Mouse (Mus musculus) liver, embryonic 13.5 days (tissue): Measurements from ENCODE around the gene Gpx4. TPM values are rescaled to one million over a fixed set of nuclear protein-coding genes. Genes with fewer than 3 reads are reported as not detected.
"Not testable (repeated sequence)": the region's sequence is repeated elsewhere in the genome, so short reads cannot be mapped to it uniquely, and the experiment has no call there.

ENCODE experiments used
- ATAC-seq: fragments of 200-750 bp; cut with Nextera tagmentation; 2 replicates; pipeline ENCODE4 v1.8.0; 2017; ENCODE audit warnings: low read depth, mild to moderate bottlenecking, moderate number of reproducible peaks, moderate library complexity
- DNase-seq: peaks from one replicate; pipeline ENCODE4 v3.0.0; 2022
- H3K27ac ChIP-seq: fragments of 300-500 bp; sonication (generic); 2 replicates; pipeline ENCODE4 v1.5.1; 2015; ENCODE audit warnings: moderate library complexity, mild to moderate bottlenecking, inconsistent platforms
- H3K27me3 ChIP-seq: fragments of 300-500 bp; sonication (generic); 2 replicates; pipeline ENCODE4 v1.6.1; 2015; ENCODE audit warnings: mild to moderate bottlenecking, inconsistent platforms
- H3K36me3 ChIP-seq: fragments of 300-500 bp; sonication (generic); 2 replicates; pipeline ENCODE4 v1.6.1; 2015; ENCODE audit warnings: mild to moderate bottlenecking, inconsistent platforms
- H3K4me1 ChIP-seq: fragments of 300-500 bp; sonication (generic); replicated peaks from 2 replicates; pipeline ENCODE4 v1.6.1; 2015; ENCODE audit warnings: inconsistent platforms
- H3K4me2 ChIP-seq: fragments of 300-500 bp; sonication (generic); 2 replicates; pipeline ENCODE4 v1.6.1; 2015; ENCODE audit warnings: inconsistent platforms, mild to moderate bottlenecking, moderate library complexity
- H3K4me3 ChIP-seq: fragments of 300-500 bp; sonication (generic); replicated peaks from 2 replicates; pipeline ENCODE4 v1.5.1; 2015; ENCODE audit warnings: mild to moderate bottlenecking, inconsistent platforms
- H3K9ac ChIP-seq: fragments of 300-500 bp; sonication (generic); 2 replicates; pipeline ENCODE4 v1.6.1; 2015; ENCODE audit warnings: mild to moderate bottlenecking, inconsistent platforms
- H3K9me3 ChIP-seq: fragments of 300-500 bp; sonication (generic); replicated peaks from 2 replicates; pipeline ENCODE4 v1.6.1; 2016; ENCODE audit warnings: inconsistent platforms
- WGBS: fragments of 180-500 bp; shearing (Covaris S2); methylation state at CpG from one replicate; pipeline ENCODE4 v1.1.7; 2015; ENCODE audit not compliant: insufficient replicate concordance; 5-methylcytosine and 5-hydroxymethylcytosine counted together
- polyA plus RNA-seq: library from polyadenylated mRNA; unstranded; fragments of >200 nt; fragmentation: Nextera tagmentation; extraction: Ambion mirVana; gene quantifications from 2 replicates; pipeline ENCODE4 v1.2.1, GENCODE M21; 2015

Gene Gpx4
- polyA plus RNA-seq, 1 experiment from 2014 or later, result 677 TPM

- ATAC-seq (no peak), DNase-seq (no peak)
- 0 out of 2 replicates have a peak overlapping the region, but pooled peaks have one; percentile 74 for H3K27ac ChIP-seq
- peaks cover 61% of the 10 kb centered on the region for H3K4me1 ChIP-seq
- WGBS, result 84% methylated on average over 8 of the region's 8 CpGs
- H3K9ac ChIP-seq, result no peak overlapping the region
- no peak overlapping the region for H3K4me3 ChIP-seq
- H3K9me3 ChIP-seq, result no peaks in the 10 kb centered on the region
- no peak overlapping the region for H3K4me2 ChIP-seq
- H3K27me3 ChIP-seq, result no peaks in the 10 kb centered on the region
- peaks cover 56% of the 10 kb centered on the region for H3K36me3 ChIP-seq
Observed at GRCm38 (mm10) chr10:80035148-80035547, 11.8 kb upstream of the Gpx4 start.

DNA sequence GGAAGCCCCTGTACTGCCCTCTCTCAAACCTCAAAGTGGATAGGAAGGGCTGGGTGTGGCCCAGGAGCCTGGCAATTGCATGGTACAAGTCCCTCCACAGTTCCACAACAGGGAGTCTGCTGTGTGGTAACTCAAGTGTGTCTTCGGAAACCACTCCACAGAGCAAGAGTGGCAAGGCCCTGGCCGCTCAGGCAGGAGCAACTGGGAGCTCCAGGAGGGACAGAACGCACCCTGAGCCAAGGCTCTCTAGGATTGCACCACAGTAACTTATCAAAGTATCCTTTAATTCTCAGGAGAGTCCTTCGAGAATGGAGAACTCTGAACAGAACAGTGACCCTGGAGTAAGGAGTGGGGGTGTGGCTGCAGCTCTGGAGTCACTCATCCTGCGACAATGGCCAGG, 11.3 kb upstream of the Gpx4 start:
- peaks cover 51% of the 10 kb centered on the region for H3K36me3 ChIP-seq
- WGBS, result 89% methylated on average over 5 of the region's 5 CpGs
- ATAC-seq (no peak), DNase-seq (no peak)
- H3K4me3 ChIP-seq, result no peak overlapping the region
- no peaks in the 10 kb centered on the region for H3K9me3 ChIP-seq
- no peaks in the 10 kb centered on the region for H3K27me3 ChIP-seq
- no peak overlapping the region for H3K4me2 ChIP-seq
- no peak overlapping the region; the same call in 1 of the 2 replicates for H3K27ac ChIP-seq
- H3K9ac ChIP-seq, result no peak overlapping the region; the same call in 1 of the 2 replicates
- peaks cover 63% of the 10 kb centered on the region for H3K4me1 ChIP-seq

GRCm38 (mm10) chr10:80036832-80037231, 10.1 kb upstream of the Gpx4 start:
- ATAC-seq (no peak), DNase-seq (no peak)
- Histone ChIP-seq H3K9me3 (no peaks in the 10 kb centered on the region), H3K4me3 (no peak overlapping the region), H3K9ac (no peak overlapping the region), H3K27me3 (no peaks in the 10 kb centered on the region), H3K36me3 (peaks cover 42% of the 10 kb centered on the region), H3K4me1 (peaks cover 60% of the 10 kb centered on the region), H3K27ac (no peak overlapping the region), H3K4me2 (no peak overlapping the region)
- WGBS, result 86% methylated on average over 13 of the region's 13 CpGs

- Histone ChIP-seq H3K27ac (peak within 1 kb of the TSS; percentile 81), H3K4me2 (peak within 1 kb of the TSS; percentile 93), H3K4me1 (peaks cover 39% of the 10 kb centered on the region), H3K9me3 (no peaks in the 10 kb centered on the region), H3K27me3 (no peaks in the 10 kb centered on the region), H3K36me3 (peaks cover 39% of the 10 kb centered on the region), H3K9ac (peak within 1 kb of the TSS; percentile 93), H3K4me3 (peak within 1 kb of the TSS; percentile 86)
- peak; percentile 97 for DNase-seq
- peak; percentile 95 for ATAC-seq
- under 1% methylated on average over 40 of the region's 40 CpGs for WGBS
Observed at GRCm38 (mm10) chr10:80039559-80039979, 7.4 kb upstream of the Gpx4 start, which contains the start of gene Polr2e. Gene Polr2e (minus strand): TSS chr10:80039795.

DNA sequence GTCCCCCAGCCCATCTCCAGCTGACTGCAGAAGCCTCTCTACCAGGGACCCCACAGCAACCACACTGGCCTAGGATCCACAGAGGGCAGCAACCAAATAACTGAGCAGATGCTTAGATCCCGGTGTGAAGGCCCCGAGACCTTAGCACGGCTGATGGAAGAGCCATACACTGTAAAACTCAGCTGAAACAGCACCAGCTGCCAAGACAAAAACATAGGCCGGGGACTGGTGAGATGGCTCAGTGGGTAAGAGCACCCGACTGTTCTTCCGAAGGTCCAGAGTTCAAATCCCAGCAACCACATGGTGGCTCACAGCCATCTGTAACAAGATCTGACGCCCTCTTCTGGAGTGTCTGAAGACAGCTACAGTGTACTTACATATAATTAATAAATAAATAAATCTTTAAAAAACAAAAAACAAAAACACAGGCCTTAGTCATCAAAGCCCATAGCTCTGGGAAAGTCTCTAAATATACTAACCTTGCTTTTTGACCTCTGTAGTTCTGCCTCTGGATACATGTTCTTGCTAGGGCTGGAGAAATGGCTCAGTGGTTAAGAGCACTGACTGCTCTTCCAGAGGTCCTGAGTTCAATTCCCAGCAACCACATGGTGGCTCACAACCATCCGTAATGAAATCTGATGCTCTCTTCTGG, 5.4 kb upstream of the Gpx4 start:
- H3K4me1 ChIP-seq, result peaks cover 38% of the 10 kb centered on the region
- not testable (repeated sequence) for H3K9me3 ChIP-seq, H3K27me3 ChIP-seq, H3K4me3 ChIP-seq, ATAC-seq, DNase-seq, H3K4me2 ChIP-seq
- H3K36me3 ChIP-seq, result peaks cover 20% of the 10 kb centered on the region
- WGBS, result 78% methylated on average over 8 of the region's 8 CpGs
- peak overlapping the region; percentile 22; the same call in 1 of the 2 replicates for H3K9ac ChIP-seq
- H3K27ac ChIP-seq, result peak overlapping the region; percentile 43; the same call in 1 of the 2 replicates

- DNase-seq (peak; percentile 39), ATAC-seq (no peak)
- Histone ChIP-seq H3K36me3 (no peaks in the 10 kb centered on the region), H3K4me2 (no peak overlapping the region), H3K27ac (peak overlapping the region; percentile 37; the same call in 1 of the 2 replicates), H3K4me3 (no peak overlapping the region), H3K9me3 (no peaks in the 10 kb centered on the region), H3K4me1 (peaks cover 47% of the 10 kb centered on the region), H3K27me3 (no peaks in the 10 kb centered on the region), H3K9ac (no peak overlapping the region)
- WGBS, result 78% methylated on average over 4 of the region's 4 CpGs
Observed at GRCm38 (mm10) chr10:80044087-80044486, 2.9 kb upstream of the Gpx4 start.

DNA sequence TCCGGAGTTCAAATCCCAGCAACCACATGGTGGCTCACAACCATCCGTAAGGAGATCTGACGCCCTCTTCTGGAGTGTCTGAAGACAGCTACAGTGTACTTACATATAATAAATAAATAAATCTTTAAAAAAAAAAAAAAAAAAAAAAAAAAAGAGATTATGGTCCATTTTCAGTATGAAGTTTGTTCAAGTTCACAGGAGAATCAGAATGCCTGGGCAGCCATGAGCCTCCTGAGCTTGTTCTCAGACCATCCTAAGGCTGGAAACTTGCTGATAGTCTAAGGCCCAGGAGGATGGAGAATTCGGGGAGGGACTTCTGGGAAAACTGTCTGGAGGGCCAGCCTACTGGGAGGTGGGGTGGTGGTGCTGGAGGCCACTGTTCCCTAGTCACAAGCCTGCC, 1.6 kb upstream of the Gpx4 start:
- not testable (repeated sequence) for H3K4me3 ChIP-seq, H3K9ac ChIP-seq, DNase-seq, H3K9me3 ChIP-seq, H3K27me3 ChIP-seq, H3K27ac ChIP-seq, ATAC-seq, H3K36me3 ChIP-seq, H3K4me2 ChIP-seq
- peaks cover 52% of the 10 kb centered on the region for H3K4me1 ChIP-seq
- WGBS, result 75% methylated on average over 4 of the region's 4 CpGs

GRCm38 (mm10) chr10:80045766-80046165, 1.2 kb upstream of the Gpx4 start:
- DNase-seq, result no peak
- H3K36me3 ChIP-seq, result no peaks in the 10 kb centered on the region
- no peaks in the 10 kb centered on the region for H3K9me3 ChIP-seq
- H3K4me3 ChIP-seq, result no peak overlapping the region
- no peak overlapping the region for H3K4me2 ChIP-seq
- WGBS, result 65% methylated on average over 5 of the region's 5 CpGs
- no peak for ATAC-seq
- peaks cover 56% of the 10 kb centered on the region for H3K4me1 ChIP-seq
- no peak overlapping the region for H3K9ac ChIP-seq
- no peak overlapping the region for H3K27ac ChIP-seq
- H3K27me3 ChIP-seq, result no peaks in the 10 kb centered on the region

- H3K27ac ChIP-seq, result 0 out of 2 replicates have a peak overlapping the region, but pooled peaks have one; percentile 54
- H3K4me1 ChIP-seq, result peaks cover 80% of the 10 kb centered on the region
- H3K4me2 ChIP-seq, result no peak overlapping the region
- H3K9me3 ChIP-seq, result no peaks in the 10 kb centered on the region
- ATAC-seq (no peak), DNase-seq (no peak)
- no peaks in the 10 kb centered on the region for H3K36me3 ChIP-seq
- peak overlapping the region; percentile 15; the same call in 1 of the 2 replicates for H3K9ac ChIP-seq
- H3K27me3 ChIP-seq, result no peaks in the 10 kb centered on the region
- 58% methylated on average over 5 of the region's 5 CpGs for WGBS
- no peak overlapping the region for H3K4me3 ChIP-seq
Observed at GRCm38 (mm10) chr10:80048396-80048795, 1.4 kb downstream of the Gpx4 start.

GRCm38 (mm10) chr10:80048834-80049233, 1.9 kb downstream of the Gpx4 start:
- no peak for DNase-seq
- Histone ChIP-seq H3K27me3 (no peaks in the 10 kb centered on the region), H3K9me3 (no peaks in the 10 kb centered on the region), H3K4me3 (no peak overlapping the region), H3K4me2 (no peak overlapping the region), H3K4me1 (peaks cover 79% of the 10 kb centered on the region), H3K9ac (peak overlapping the region; percentile 15; the same call in 1 of the 2 replicates), H3K27ac (peak overlapping the region; percentile 54), H3K36me3 (no peaks in the 10 kb centered on the region)
- ATAC-seq, result no peak
- 23% methylated on average over 3 of the region's 3 CpGs for WGBS

GRCm38 (mm10) chr10:80050244-80050643, 3.3 kb downstream of the Gpx4 start:
- ATAC-seq, result no peak
- DNase-seq, result no peak
- no peaks in the 10 kb centered on the region for H3K27me3 ChIP-seq
- H3K9ac ChIP-seq, result peak overlapping the region; percentile 23; the same call in 1 of the 2 replicates
- H3K9me3 ChIP-seq, result no peaks in the 10 kb centered on the region
- H3K4me3 ChIP-seq, result no peak overlapping the region
- WGBS, result 69% methylated on average over 6 of the region's 6 CpGs
- peak overlapping the region; percentile 93 for H3K27ac ChIP-seq
- H3K4me1 ChIP-seq, result peaks cover 85% of the 10 kb centered on the region
- no peak overlapping the region for H3K4me2 ChIP-seq
- H3K36me3 ChIP-seq, result peaks cover 3% of the 10 kb centered on the region
